Mouse (Mus musculus): ENCODE measurements at regions not wholly inside any gene's neighbourhood (a gene's known extent, or its start where the extent isn't known, plus 50 kb on each side); places are given as distances from the start of the nearest gene placed in this dataset.
"Not testable (repeated sequence)": the region's sequence is repeated elsewhere in the genome, so short reads cannot be mapped to it uniquely, and the experiment has no call there.

DNA sequence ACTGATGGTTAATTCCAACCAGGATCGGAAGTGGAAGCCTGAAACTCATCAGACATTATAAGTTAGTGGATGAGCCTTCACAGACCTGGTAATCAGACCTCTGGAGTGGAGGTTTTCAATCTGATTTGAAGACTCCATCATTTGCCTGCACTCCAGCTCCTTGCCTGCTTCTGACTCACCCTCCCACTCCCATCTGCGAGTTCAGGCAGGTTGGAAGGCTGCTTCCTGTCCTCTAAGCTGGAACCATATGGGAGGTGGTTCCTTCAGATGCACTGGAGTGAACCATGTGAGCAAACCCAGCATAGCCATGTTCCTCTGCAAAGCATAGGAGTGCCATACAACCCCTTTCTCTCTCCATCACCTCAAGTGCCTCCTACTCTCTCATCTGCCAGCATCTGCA, 114.6 kb downstream of the Spata19 start:
- Histone ChIP-seq H3K4me3 (no peak overlapping the region), H3K4me2 (no peak overlapping the region), H3K27ac (replicated peaks) (no peak overlapping the region), H3K9me3 (no peaks in the 10 kb centered on the region), H3K9ac (no peak overlapping the region), H3K27me3 (no peaks in the 10 kb centered on the region), H3K36me3 (no peaks in the 10 kb centered on the region), H3K4me1 (replicated peaks) (no peaks in the 10 kb centered on the region)
- no peak for ATAC-seq (ENCODE audit: low read depth)
- WGBS, result 75% methylated on average over 2 of the region's 2 CpGs

DNA sequence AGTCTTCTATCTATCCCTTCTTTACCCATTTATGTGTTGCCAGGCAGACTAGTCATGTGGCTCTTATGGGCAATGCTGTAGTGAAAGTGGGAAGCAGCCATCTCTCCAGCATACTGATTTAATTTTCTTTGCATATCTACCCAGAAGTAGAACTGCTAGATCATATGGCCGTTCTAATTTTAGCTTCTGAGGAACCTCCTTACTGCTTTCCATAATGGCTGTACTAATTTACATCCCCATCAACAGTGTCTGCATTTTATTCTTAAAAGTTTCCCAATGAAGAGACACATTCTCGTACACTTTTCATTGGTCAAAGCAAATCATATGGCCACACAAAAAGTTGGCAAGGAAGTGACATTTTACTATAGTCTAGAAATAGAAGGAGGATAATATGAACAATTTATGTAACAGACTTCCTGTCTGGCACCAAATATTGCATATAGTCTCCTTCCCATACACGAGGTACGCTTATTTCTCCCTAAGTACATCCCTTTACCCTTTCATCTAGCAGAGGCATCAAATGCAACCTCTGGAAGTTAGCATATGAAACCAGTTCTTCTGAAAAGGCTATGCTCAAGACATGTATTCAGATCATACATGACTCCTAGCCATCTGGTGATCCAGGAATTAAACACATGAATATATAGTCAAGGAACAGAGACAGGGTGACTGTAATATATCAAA, 119.0 kb downstream of the Spata19 start:
- Histone ChIP-seq H3K27ac (replicated peaks) (no peak overlapping the region), H3K4me3 (no peak overlapping the region), H3K4me2 (no peak overlapping the region), H3K4me1 (replicated peaks) (no peaks in the 10 kb centered on the region), H3K9me3 (no peaks in the 10 kb centered on the region), H3K27me3 (no peaks in the 10 kb centered on the region), H3K36me3 (no peaks in the 10 kb centered on the region), H3K9ac (no peak overlapping the region)
- WGBS, result 92% methylated on average over 4 of the region's 4 CpGs
- ATAC-seq (ENCODE audit: low read depth), result no peak

DNA sequence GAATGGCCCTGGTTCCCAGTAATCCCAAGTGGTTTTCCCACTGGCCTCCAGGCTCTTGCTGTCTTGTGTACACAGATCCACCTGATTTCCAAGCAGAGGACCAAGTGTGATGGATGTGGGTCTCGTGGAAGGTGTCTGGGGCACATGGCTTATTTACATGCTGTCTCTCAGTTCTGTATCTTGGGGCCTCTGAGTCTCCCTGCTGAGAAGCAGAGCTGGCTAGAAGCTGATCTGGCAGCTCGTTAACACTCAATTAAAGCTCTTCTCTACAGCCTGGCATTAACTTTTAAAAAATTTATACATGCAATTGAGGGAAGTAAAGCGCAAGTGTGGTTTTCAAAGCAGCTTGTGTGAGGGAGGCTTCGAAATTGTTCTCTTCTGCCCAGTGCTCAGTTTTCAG, 121.4 kb downstream of the Spata19 start:
- no peaks in the 10 kb centered on the region for H3K27me3 ChIP-seq
- H3K9me3 ChIP-seq, result no peaks in the 10 kb centered on the region
- no peak for ATAC-seq (ENCODE audit: low read depth)
- 56% methylated on average over 4 of the region's 4 CpGs for WGBS
- H3K4me2 ChIP-seq, result no peak overlapping the region
- H3K27ac ChIP-seq (replicated peaks), result no peak overlapping the region
- H3K9ac ChIP-seq, result no peak overlapping the region
- no peaks in the 10 kb centered on the region for H3K36me3 ChIP-seq
- no peak overlapping the region for H3K4me3 ChIP-seq
- H3K4me1 ChIP-seq (replicated peaks), result no peaks in the 10 kb centered on the region

DNA sequence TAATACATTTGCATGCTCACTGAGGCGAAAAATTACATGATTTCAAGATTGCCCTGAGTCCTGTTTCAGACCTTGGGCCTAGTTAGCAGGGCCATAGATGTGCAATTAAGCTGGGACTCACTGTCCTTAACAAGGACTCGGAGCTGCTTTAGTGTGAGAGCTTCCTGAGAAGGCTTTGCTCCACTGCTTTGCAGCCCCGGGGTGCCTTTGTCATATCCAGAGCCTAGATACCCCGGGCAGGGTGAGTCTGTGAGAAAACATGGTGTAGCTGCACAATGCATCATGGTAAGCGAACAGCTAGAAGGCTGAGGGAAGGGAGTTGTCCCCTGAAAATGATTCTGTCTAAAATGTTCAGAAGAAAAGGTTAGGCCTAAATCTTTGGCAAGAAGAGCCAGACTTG, 123.1 kb downstream of the Spata19 start:
- no peaks in the 10 kb centered on the region for H3K9me3 ChIP-seq
- no peak overlapping the region for H3K4me3 ChIP-seq
- no peaks in the 10 kb centered on the region for H3K27me3 ChIP-seq
- no peak overlapping the region for H3K27ac ChIP-seq (replicated peaks)
- no peak overlapping the region for H3K4me2 ChIP-seq
- no peaks in the 10 kb centered on the region for H3K36me3 ChIP-seq
- no peak for ATAC-seq (ENCODE audit: low read depth)
- 0 out of 2 replicates have a peak, but pooled peaks cover 3% of the 10 kb centered on the region for H3K4me1 ChIP-seq (replicated peaks)
- WGBS, result 35% methylated on average over 5 of the region's 5 CpGs
- H3K9ac ChIP-seq, result no peak overlapping the region

DNA sequence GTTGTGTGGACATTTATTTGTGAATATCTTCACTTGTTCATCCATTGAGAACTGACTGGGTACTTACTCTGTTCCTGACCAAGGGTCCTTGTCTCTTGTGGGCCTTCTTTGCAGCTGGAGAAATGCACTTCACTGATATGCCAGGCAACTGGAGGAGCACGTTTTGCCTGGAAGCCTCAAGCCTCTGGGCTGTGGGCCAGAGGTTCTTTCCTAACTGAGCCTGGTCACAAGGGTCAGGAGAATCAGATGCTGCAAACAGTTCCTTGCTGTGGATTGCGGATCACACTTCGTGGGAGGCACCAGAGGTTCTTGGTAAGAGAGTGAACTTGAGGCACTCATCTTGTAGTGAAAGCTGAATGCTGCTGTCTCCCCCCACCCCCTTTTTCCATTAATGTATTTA, 124.6 kb downstream of the Spata19 start:
- H3K9ac ChIP-seq, result no peak overlapping the region
- H3K4me2 ChIP-seq, result no peak overlapping the region
- H3K27me3 ChIP-seq, result no peaks in the 10 kb centered on the region
- no peaks in the 10 kb centered on the region for H3K9me3 ChIP-seq
- H3K4me3 ChIP-seq, result no peak overlapping the region
- H3K27ac ChIP-seq (replicated peaks), result no peak overlapping the region
- no peak for ATAC-seq (ENCODE audit: low read depth)
- 0 out of 2 replicates have a peak, but pooled peaks cover 3% of the 10 kb centered on the region for H3K4me1 ChIP-seq (replicated peaks)
- WGBS, result 78% methylated on average over 3 of the region's 3 CpGs
- no peaks in the 10 kb centered on the region for H3K36me3 ChIP-seq

DNA sequence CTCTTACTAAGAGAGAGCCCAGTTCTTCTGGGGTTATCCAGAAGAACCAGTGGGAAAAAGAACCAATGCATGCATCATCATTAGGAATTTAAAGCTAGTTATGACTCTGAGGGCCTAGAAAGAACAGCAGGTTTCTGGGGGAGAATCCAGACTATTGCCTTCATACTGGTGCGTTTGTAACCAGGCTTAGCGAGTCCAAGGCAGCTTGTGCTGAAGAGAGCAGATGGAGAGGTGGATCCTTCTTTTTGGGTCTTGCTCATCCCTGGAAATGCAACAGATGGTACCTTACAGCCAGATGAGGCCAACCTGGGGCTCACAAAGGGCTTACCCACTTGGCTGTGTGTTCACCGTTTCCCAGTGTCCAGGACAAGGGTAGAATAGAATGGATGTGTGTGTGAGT, 130.1 kb downstream of the Spata19 start:
- no peak for ATAC-seq (ENCODE audit: low read depth)
- 84% methylated on average over 3 of the region's 3 CpGs for WGBS
- H3K4me1 ChIP-seq (replicated peaks), result 0 out of 2 replicates have a peak, but pooled peaks cover 3% of the 10 kb centered on the region
- no peak overlapping the region for H3K4me3 ChIP-seq
- H3K9ac ChIP-seq, result no peak overlapping the region
- no peaks in the 10 kb centered on the region for H3K9me3 ChIP-seq
- 0 out of 2 replicates have a peak, but pooled peaks cover 2% of the 10 kb centered on the region for H3K27me3 ChIP-seq
- H3K4me2 ChIP-seq, result no peak overlapping the region
- no peaks in the 10 kb centered on the region for H3K36me3 ChIP-seq
- H3K27ac ChIP-seq (replicated peaks), result no peak overlapping the region

DNA sequence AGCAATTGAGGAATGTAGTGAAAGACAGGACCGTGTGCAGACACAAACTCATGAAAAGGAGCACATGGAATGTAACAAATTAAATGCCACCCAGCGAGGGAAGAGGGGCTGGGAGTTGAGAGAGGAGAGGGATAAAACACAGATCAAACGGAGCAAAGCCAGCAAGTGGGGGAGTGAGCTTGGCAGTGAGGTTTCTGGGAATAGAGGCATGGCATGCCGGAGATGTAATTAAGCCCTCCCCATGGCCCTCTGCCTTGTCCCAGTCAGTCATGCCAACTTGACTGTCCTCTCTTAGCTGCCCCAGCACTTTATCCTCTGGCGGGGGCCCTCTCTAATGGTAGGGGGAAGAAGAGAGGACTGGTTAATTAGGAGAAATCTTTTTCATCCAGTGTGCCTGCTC, 141.9 kb downstream of the Spata19 start:
- Histone ChIP-seq H3K9me3 (no peaks in the 10 kb centered on the region), H3K4me2 (no peak overlapping the region), H3K4me1 (replicated peaks) (0 out of 2 replicates have a peak, but pooled peaks cover 5% of the 10 kb centered on the region), H3K9ac (no peak overlapping the region), H3K4me3 (no peak overlapping the region), H3K27me3 (no peaks in the 10 kb centered on the region; the same call in 1 of the 2 replicates), H3K27ac (replicated peaks) (no peak overlapping the region), H3K36me3 (no peaks in the 10 kb centered on the region)
- WGBS, result 39% methylated on average over 5 of the region's 5 CpGs
- no peak for ATAC-seq (ENCODE audit: low read depth)

DNA sequence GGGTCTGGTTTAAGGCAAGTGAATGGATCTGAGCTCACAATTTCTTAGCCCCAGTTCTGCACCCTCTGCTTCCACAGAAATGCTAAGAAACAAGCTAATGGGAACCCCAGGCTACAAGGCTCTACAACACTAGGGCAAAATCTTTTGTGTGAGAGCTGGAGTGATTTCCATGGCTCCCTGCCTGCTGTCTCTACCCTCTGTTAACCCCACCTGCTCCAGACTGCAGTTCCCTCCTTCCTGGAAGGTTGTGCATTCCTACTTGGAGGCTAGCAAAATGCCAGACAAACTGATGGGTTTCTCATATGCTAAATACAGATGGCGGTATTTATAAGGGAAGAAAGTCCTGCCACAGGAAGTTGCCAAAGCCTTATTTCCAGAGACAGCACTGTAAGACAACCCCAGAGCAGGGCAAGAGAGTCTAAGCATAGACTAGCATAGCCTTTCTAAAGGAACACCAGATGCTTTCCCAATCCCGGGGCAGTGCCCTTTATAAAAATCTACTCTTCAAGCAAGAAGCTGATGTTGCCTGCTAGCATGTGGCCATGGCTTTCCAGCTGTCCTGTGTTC, 145.1 kb downstream of the Spata19 start:
- 77% methylated on average over 2 of the region's 2 CpGs for WGBS
- H3K4me3 ChIP-seq, result no peak overlapping the region
- no peaks in the 10 kb centered on the region for H3K36me3 ChIP-seq
- H3K9ac ChIP-seq, result no peak overlapping the region
- no peaks in the 10 kb centered on the region for H3K9me3 ChIP-seq
- no peak for ATAC-seq (ENCODE audit: low read depth)
- no peak overlapping the region for H3K27ac ChIP-seq (replicated peaks)
- H3K4me1 ChIP-seq (replicated peaks), result 0 out of 2 replicates have a peak, but pooled peaks cover 5% of the 10 kb centered on the region
- no peak overlapping the region for H3K4me2 ChIP-seq
- H3K27me3 ChIP-seq, result no peaks in the 10 kb centered on the region; the same call in 1 of the 2 replicates

DNA sequence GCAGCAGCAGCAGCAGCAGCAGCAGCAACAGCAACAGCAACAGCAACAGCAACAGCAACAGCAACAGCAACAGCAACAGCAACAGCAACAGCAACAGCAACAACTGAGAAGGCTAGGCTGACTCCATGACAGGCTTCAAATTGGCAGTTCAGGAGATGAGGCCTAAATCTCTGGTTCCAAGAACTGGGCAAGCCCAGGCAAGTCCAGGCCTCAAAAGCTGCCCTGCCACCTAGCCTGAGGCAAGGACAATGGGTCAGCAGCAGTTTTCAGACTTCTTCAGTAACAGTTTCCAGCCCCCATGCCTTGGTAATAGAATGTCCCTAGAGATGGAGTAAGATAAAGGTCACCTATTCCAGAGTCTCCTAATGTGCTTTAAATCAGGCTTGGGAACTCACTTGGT, 158.1 kb downstream of the Spata19 start:
- not testable (repeated sequence) for H3K4me2 ChIP-seq

DNA sequence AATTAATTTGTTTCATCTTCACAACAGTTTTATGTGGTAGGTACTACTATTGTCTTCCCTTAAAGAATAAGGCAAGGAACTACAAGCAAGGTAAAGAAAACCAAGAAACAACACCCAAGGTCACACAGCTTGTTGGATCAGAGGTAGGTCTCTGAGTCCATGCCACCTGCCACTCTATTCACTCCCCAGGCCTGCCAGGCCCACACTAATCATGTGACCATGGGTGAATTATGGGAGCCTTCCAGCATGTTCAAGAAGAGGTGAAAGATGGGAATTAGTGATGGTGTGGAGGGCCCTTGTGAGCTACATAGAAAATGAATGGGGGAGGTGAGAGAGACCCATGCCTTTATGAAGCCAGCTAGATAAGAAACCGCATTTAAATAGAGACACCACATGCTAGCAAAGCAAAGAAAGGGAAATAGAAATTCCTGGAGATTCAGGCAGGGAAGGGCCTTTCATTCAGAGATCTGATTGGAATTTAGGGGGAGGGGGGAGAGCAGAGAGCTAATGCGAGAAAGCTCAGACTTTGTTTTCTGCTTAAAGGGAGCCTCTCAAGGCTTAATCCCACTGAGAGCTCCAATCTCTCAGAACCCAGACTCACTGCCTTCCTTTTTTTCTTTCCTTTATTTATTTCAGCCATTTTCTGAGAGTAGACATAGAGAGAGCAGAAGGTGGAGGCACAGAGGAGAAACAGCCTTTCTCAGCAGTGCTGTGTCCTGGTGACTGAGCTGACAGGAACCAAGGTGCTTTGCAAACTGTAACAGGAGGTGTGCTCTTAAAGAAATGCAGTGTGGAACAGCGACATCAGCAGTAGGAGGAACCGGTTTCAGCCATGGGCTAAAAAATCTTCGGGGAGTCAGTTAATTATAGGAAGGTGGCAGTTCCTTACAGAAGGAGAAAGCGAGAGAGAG, 160.0 kb downstream of the Spata19 start:
- no peaks in the 10 kb centered on the region for H3K9me3 ChIP-seq
- ATAC-seq (ENCODE audit: low read depth), result no peak
- H3K4me1 ChIP-seq (replicated peaks), result peaks cover 7% of the 10 kb centered on the region; the same call in 1 of the 2 replicates
- no peak overlapping the region for H3K27ac ChIP-seq (replicated peaks)
- H3K27me3 ChIP-seq, result no peaks in the 10 kb centered on the region
- H3K36me3 ChIP-seq, result no peaks in the 10 kb centered on the region
- no peak overlapping the region for H3K4me2 ChIP-seq
- no peak overlapping the region for H3K4me3 ChIP-seq
- H3K9ac ChIP-seq, result no peak overlapping the region
- WGBS, result 25% methylated on average over 6 of the region's 6 CpGs

More for the DNA sequence above, 158.1 kb downstream of the Spata19 start:
- not testable (repeated sequence) for H3K27ac ChIP-seq (replicated peaks); H3K4me1 ChIP-seq (replicated peaks); H3K9ac ChIP-seq; H3K4me3 ChIP-seq; ATAC-seq (ENCODE audit: low read depth); H3K36me3 ChIP-seq; H3K9me3 ChIP-seq; H3K27me3 ChIP-seq

DNA sequence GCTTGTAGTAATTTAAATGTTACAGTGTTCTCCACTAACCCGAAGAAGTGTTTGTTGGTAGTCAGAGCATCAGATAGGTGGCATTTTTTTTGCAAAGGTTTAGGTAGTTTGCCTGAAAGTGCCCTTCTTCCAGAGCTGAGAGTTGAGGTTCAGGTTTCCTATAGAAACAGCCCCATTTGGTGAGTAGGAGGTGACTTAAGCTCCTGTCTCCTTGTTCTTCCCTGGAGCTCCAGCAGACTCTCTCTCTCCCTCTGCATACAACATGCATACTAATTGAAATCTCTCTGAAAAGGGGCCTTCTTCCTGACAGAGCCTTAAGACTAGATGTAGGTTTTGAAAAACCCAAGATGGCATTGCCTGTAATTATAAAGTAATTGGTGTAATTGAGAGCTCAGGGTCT, 161.3 kb downstream of the Spata19 start:
- H3K27me3 ChIP-seq, result no peaks in the 10 kb centered on the region

DNA sequence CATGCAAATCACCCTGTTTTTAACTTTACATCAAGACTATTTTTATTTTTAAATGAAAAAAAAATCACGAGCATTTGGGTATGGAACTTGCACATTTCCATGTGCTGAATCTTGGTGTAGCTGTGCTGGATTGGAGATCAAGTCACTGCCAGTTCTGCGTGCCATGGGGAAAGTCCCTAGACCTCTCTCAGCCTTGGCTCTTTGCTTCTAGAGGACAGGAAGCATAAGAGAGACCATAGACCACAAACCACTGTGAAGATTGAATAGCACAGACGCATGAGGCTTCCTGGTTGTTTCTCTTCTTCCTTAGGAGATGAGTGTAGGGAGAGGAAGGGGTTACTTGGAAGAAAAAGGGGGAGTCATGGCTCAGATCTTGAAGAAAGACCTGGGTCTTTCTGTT, 161.7 kb downstream of the Spata19 start:
- H3K4me2 ChIP-seq, result no peak overlapping the region
- H3K9me3 ChIP-seq, result 0 out of 2 replicates have a peak, but pooled peaks cover 5% of the 10 kb centered on the region
- H3K9ac ChIP-seq, result no peak overlapping the region
- ATAC-seq (ENCODE audit: low read depth), result no peak
- peaks cover 7% of the 10 kb centered on the region; the same call in 1 of the 2 replicates for H3K4me1 ChIP-seq (replicated peaks)
- H3K4me3 ChIP-seq, result no peak overlapping the region
- H3K27me3 ChIP-seq, result no peaks in the 10 kb centered on the region
- H3K27ac ChIP-seq (replicated peaks), result no peak overlapping the region
- no peaks in the 10 kb centered on the region for H3K36me3 ChIP-seq
- 87% methylated on average over 3 of the region's 3 CpGs for WGBS

More for the DNA sequence above, 161.3 kb downstream of the Spata19 start:
- 67% methylated on average over 1 of the region's 1 CpGs for WGBS
- no peak overlapping the region for H3K4me3 ChIP-seq
- H3K27ac ChIP-seq (replicated peaks), result no peak overlapping the region
- no peak overlapping the region for H3K4me2 ChIP-seq
- no peaks in the 10 kb centered on the region for H3K36me3 ChIP-seq
- peaks cover 7% of the 10 kb centered on the region; the same call in 1 of the 2 replicates for H3K4me1 ChIP-seq (replicated peaks)
- 0 out of 2 replicates have a peak, but pooled peaks cover 5% of the 10 kb centered on the region for H3K9me3 ChIP-seq
- no peak overlapping the region for H3K9ac ChIP-seq
- no peak for ATAC-seq (ENCODE audit: low read depth)
